Mouse (Mus musculus) myocyte (in vitro differentiated cells): ENCODE measurements around the gene Ipmk. TPM values are rescaled to one million over a fixed set of nuclear protein-coding genes. Genes with fewer than 3 reads are reported as not detected.

Source experiments
- H3K27me3 ChIP-seq: one replicate; pipeline ENCODE4 v1.6.1; 2011; ENCODE audit not compliant: control insufficient read depth, insufficient read depth, insufficient read length
- H3K36me3 ChIP-seq: one replicate; pipeline ENCODE4 v1.6.1; 2011; ENCODE audit not compliant: control insufficient read depth, insufficient read depth
- H3K4me2 ChIP-seq: one replicate; pipeline ENCODE4 v1.6.1; 2011; ENCODE audit warnings: low read depth, control low read depth
- H3K4me3 ChIP-seq: one replicate; pipeline ENCODE4 v1.5.1; 2011; ENCODE audit warnings: mild to moderate bottlenecking, control low read depth, moderate library complexity
- H3K79me2 ChIP-seq: one replicate; pipeline ENCODE4 v1.6.1; 2011; ENCODE audit not compliant: control insufficient read depth, insufficient read depth
- H3ac ChIP-seq: one replicate; pipeline ENCODE4 v1.6.1; 2011; ENCODE audit not compliant: control insufficient read depth, insufficient read length
- CEBPB ChIP-seq: IDR thresholded peaks from 2 replicates; pipeline ENCODE4 v1.6.1; 2011; ENCODE audit warnings: mild to moderate bottlenecking, moderate library complexity; ENCODE audit not compliant: poor library complexity, insufficient read depth, severe bottlenecking
- E2F4 ChIP-seq: IDR thresholded peaks from one replicate; pipeline ENCODE4 v1.6.1; 2011; ENCODE audit warnings: mild to moderate bottlenecking, control low read depth, moderate library complexity; ENCODE audit not compliant: insufficient read depth
- MAX ChIP-seq: IDR thresholded peaks from one replicate; pipeline ENCODE4 v1.6.1; 2011; ENCODE audit warnings: low read depth, mild to moderate bottlenecking, control low read depth
- MYOD1 ChIP-seq, 3 experiments: IDR thresholded peaks; one replicate each; pipeline ENCODE4 v1.6.1; 2011; ENCODE audit warnings: control low read depth in 2 of 3, low read depth in 2 of 3, mild to moderate bottlenecking in 2 of 3, moderate library complexity in 1 of 3; ENCODE audit not compliant: insufficient read length in 2 of 3, control insufficient read depth in 1 of 3
- MYOG ChIP-seq, 3 experiments: IDR thresholded peaks; one replicate each; pipeline ENCODE4 v1.6.1; 2011; ENCODE audit warnings: control low read depth in 2 of 3, low read depth in 2 of 3, mild to moderate bottlenecking in 2 of 3; ENCODE audit not compliant: insufficient read length in 2 of 3, control insufficient read depth in 1 of 3, insufficient read depth in 1 of 3
- POLR2A ChIP-seq: IDR thresholded peaks from one replicate; pipeline ENCODE4 v1.6.1; 2011; ENCODE audit warnings: low read depth, mild to moderate bottlenecking, control low read depth, moderate library complexity; ENCODE audit not compliant: insufficient read length
- POLR2AphosphoS2 ChIP-seq: IDR thresholded peaks from one replicate; pipeline ENCODE4 v1.6.1; 2011; ENCODE audit warnings: low read depth, control low read depth; ENCODE audit not compliant: insufficient read length
- REST ChIP-seq: IDR thresholded peaks from one replicate; pipeline ENCODE4 v1.6.1; 2011; ENCODE audit warnings: mild to moderate bottlenecking, control low read depth, moderate library complexity; ENCODE audit not compliant: insufficient read depth, insufficient read length
- SRF ChIP-seq: IDR thresholded peaks from one replicate; pipeline ENCODE4 v1.6.1; 2011; ENCODE audit warnings: low read depth; ENCODE audit not compliant: control insufficient read depth, insufficient read length
- TCF12 ChIP-seq: IDR thresholded peaks from one replicate; pipeline ENCODE4 v1.6.1; 2011; ENCODE audit warnings: mild to moderate bottlenecking, control low read depth; ENCODE audit not compliant: poor library complexity, insufficient read depth, severe bottlenecking
- TCF3 ChIP-seq: IDR thresholded peaks from one replicate; pipeline ENCODE4 v1.6.1; 2011; ENCODE audit warnings: low read depth, control low read depth; ENCODE audit not compliant: insufficient read length
- USF1 ChIP-seq: IDR thresholded peaks from one replicate; pipeline ENCODE4 v1.6.1; 2011; ENCODE audit warnings: low read depth, mild to moderate bottlenecking, control low read depth, moderate library complexity
- polyA plus RNA-seq: library from polyadenylated mRNA; unstranded; fragments of >200 nt; fragmentation: generic; extraction: Trizol; gene quantifications from one replicate; pipeline ENCODE4 v1.2.1, GENCODE M21; 2012; ENCODE audit warnings: missing spikeins

Ipmk gene
- polyA plus RNA-seq, 1 experiment = 7.4 TPM

GRCm38 (mm10) chr10:71427381-71427780, 79.8 kb downstream of the Ipmk start:
- Histone ChIP-seq H3K4me3 (no peak overlapping the region), H3K36me3 (no peaks in the 10 kb centered on the region), H3ac (no peak overlapping the region), H3K79me2 (no peaks in the 10 kb centered on the region), H3K27me3 (no peaks in the 10 kb centered on the region), H3K4me2 (no peak overlapping the region)
- TF ChIP-seq MYOG (IDR thresholded peaks at IDR 0.05; ENCODE audit: control insufficient read depth in 1 of 3, insufficient read depth in 1 of 3, insufficient read length in 2 of 3, low read depth in 2 of 3) (no peak), MYOD1 (IDR thresholded peaks at IDR 0.05; ENCODE audit: control insufficient read depth in 1 of 3, insufficient read length in 2 of 3, low read depth in 2 of 3) (no peak), TCF3 (no peak), SRF (no peak), USF1 (no peak), E2F4 (no peak)

GRCm38 (mm10) chr10:71428246-71428864, 80.8 kb downstream of the Ipmk start:
- no peak overlapping the region for H3ac ChIP-seq
- H3K4me2 ChIP-seq = no peak overlapping the region
- H3K36me3 ChIP-seq = no peaks in the 10 kb centered on the region
- TF ChIP-seq TCF3 = no peak
- TF ChIP-seq REST = peak; percentile 57
- TF ChIP-seq TCF12 = no peak
- no peak overlapping the region for H3K4me3 ChIP-seq
- no peaks in the 10 kb centered on the region for H3K27me3 ChIP-seq
- no peaks in the 10 kb centered on the region for H3K79me2 ChIP-seq

GRCm38 (mm10) chr10:71430661-71431060, 83.1 kb downstream of the Ipmk start:
- H3K36me3 ChIP-seq = no peaks in the 10 kb centered on the region
- no peak overlapping the region for H3K4me2 ChIP-seq
- TF ChIP-seq TCF12 = no peak
- TF ChIP-seq POLR2A = no peak
- no peak for TF ChIP-seq POLR2AphosphoS2
- no peak for TF ChIP-seq SRF
- H3K27me3 ChIP-seq = no peaks in the 10 kb centered on the region
- H3ac ChIP-seq = no peak overlapping the region
- no peak overlapping the region for H3K4me3 ChIP-seq
- H3K79me2 ChIP-seq = no peaks in the 10 kb centered on the region

- H3K4me3 ChIP-seq = no peak overlapping the region
- H3K27me3 ChIP-seq = no peaks in the 10 kb centered on the region
- no peak overlapping the region for H3K4me2 ChIP-seq
- no peaks in the 10 kb centered on the region for H3K79me2 ChIP-seq
- TF ChIP-seq POLR2AphosphoS2 (no peak), REST (no peak), MYOD1 (IDR thresholded peaks at IDR 0.05; ENCODE audit: control insufficient read depth in 1 of 3, insufficient read length in 2 of 3, low read depth in 2 of 3) (no peak), SRF (no peak), MYOG (IDR thresholded peaks at IDR 0.05; ENCODE audit: control insufficient read depth in 1 of 3, insufficient read depth in 1 of 3, insufficient read length in 2 of 3, low read depth in 2 of 3) (no peak), TCF3 (no peak), POLR2A (no peak), CEBPB (no peak), TCF12 (no peak), MAX (no peak), E2F4 (no peak), USF1 (no peak)
- no peaks in the 10 kb centered on the region for H3K36me3 ChIP-seq
- H3ac ChIP-seq = no peak overlapping the region
Observed at GRCm38 (mm10) chr10:71443086-71443485, 95.5 kb downstream of the Ipmk start.

GRCm38 (mm10) chr10:71447661-71448060, 100.1 kb downstream of the Ipmk start:
- H3K79me2 ChIP-seq = no peaks in the 10 kb centered on the region
- H3K36me3 ChIP-seq = no peaks in the 10 kb centered on the region
- H3K27me3 ChIP-seq = no peaks in the 10 kb centered on the region
- H3K4me3 ChIP-seq = no peak overlapping the region
- TF ChIP-seq MYOG (IDR thresholded peaks at IDR 0.05; ENCODE audit: control insufficient read depth in 1 of 3, insufficient read depth in 1 of 3, insufficient read length in 2 of 3, low read depth in 2 of 3) (no peak), TCF3 (no peak), E2F4 (no peak), MYOD1 (IDR thresholded peaks at IDR 0.05; ENCODE audit: control insufficient read depth in 1 of 3, insufficient read length in 2 of 3, low read depth in 2 of 3) (no peak), MAX (no peak), REST (no peak), USF1 (no peak), SRF (no peak)
- H3K4me2 ChIP-seq = no peak overlapping the region
- no peak overlapping the region for H3ac ChIP-seq
